Mouse (Mus musculus): ENCODE data around the gene Eif2b1.
A peak's percentile ranks its signal among the peaks of the same experiment; 100 is the strongest.
"Not testable (repeated sequence)": the region's sequence is repeated elsewhere in the genome, so short reads cannot be mapped to it uniquely, and the experiment has no call there.

Gene Eif2b1

DNA sequence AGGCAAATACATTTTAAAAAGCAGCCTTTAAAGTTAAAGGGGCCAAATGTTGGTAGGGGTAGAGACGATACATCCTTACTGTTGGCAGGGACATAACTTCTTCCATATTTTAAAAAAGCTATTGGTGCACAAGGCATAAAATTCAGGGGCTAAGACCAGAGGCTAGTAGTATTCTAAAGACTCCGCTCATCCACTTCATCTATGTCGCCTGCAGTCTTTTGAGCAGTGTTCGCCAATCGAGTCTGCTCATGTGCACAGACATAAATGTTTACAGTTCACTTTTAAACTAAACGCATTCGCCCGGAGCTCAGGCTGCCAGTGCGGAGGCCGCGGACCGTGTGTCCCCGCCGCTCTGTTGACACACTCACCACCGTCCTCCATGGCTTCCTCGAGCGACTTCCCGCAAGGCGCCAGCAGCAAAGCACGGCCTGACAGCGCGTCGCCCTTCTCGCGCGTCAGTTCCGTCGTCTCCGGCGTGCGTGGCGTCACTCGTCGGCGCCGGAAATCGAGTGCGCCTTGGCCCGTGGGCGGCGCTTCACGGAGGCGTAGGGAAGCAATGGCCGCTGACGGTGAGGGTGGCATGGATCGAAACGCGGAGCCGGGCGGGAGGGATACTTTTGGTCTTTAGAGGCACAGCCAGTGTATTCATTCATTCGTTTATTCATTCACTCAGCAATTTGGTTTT lies at the start of gene Eif2b1, which contains the start of gene Gtf2h3:
TSS of gene Eif2b1 (minus strand) at position 499 of the 685 bp plus-strand sequence.
TSS of gene Gtf2h3 (plus strand) at position 508 of the 685 bp plus-strand sequence.
- peak; percentile 91 to 98 for DNase-seq

DNA sequence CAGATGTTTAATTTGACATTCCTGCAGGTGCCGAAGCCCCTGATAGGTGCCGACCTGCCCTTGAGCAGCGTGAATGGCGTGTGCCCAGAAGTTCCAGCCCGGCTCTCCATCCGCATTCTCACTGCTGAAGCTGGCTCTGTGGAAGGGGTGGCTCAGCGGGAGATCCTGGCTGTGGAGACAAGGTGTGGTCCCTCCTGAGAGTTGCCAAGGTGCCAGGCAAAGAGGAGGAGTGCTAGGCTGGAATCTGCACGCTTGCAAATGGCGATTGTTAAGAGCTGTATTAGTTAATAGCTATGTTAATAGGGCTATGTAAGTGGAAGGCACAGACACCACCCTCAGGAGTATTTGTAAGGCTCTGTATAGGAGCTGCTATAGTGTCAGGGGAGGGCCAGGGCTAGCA lies 45.4 kb upstream of the Eif2b1 start:
- no peak for DNase-seq

DNA sequence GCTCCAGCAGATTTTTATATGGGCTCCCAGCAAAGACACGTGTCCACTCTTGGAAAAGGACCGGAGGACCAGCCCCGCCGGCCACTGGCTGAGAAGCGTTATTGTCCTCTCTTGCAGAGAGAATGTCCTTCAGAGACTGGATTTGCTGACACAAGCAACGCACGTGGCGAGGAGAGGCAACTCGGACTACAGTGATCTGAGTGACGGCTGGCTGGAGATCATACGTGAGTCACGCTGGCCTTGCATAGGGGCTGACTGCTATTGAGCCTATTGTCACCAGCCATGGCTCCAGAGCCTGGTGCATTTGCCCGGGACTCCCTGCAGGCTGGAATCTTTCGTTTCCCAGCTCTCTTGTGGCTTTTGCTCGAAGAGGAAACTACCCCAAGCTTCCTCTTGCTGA lies 44.0 kb upstream of the Eif2b1 start:
- no peak for DNase-seq

DNA sequence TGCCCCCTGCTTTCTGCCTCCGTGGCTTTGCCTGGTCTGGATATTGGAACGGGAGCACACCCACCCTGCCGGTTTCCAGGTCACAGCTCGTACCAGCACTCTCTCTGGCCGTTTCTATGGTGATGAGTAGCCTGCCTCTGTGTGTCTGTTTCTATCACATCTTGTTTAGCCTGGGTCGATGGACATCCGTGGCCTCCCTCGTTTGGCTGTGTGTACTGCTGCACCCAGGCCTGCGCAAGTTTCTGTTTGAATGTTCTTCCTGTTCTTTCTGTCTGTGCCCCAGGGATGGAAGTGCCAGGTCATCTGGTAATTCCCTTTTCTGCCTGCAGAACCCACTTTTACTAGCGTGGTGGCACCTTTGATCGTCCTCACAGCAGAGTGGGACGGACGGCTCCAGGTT lies 42.4 kb upstream of the Eif2b1 start:
- no peak for DNase-seq

DNA sequence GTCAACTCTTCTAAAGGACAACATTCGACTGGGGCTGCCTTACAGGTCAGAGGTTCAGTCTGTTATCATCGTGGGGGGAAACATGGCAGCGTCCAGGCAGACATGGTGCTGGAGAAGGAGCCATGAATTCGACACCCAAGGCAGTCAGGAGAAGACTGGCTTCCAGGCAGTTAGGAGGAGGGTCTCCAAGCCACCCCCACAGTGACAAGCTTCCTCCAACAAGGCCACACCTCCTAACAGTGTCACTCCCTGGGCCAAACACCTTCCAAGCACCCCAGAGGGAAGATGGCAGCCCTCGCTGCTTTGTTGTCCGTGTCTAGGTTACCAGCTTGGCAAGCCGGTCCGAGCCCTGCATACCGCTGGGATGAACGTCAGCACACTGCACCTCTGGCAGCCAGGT lies 39.8 kb upstream of the Eif2b1 start:
- DNase-seq, result no peak

DNA sequence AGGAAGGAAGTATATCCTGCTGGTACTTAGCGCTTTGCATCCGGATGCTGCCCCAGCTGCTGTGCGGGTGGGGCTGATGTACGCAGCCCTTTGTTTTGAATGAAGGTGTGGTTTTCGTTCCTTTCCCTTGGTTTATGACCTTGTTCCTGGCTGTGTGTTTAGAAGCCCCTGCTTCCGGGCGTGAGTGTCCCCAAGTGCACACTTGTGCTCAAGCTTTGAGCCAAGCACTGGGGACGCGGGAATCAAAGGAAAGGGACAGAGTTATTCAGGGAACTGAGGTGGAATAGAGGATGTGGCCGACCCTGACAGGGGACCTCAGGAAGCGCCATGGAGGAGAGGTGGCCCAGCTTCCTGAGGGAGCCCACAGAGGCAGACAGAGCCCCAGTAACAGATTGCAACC lies 35.8 kb upstream of the Eif2b1 start:
- DNase-seq, result no peak

DNA sequence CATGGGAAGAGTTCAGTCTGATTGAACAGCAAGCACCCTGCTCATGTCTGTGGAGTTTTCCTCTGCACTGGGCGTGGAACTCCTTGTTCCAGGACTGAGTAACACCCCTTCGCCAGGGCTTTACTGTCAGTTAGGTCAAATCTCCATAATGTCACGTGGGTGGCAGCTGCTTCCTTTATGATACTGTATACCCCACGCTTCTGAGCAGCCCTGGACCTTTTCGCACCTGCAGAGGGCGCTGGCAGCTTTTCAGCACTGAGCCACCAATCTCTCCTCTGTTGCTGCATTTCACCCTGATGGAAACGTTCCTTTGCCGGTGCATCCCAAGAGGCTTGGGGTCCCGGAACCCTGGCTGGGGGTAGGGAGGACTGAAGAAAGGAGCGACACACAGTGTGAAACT lies 32.0 kb upstream of the Eif2b1 start:
- DNase-seq, result no peak

DNA sequence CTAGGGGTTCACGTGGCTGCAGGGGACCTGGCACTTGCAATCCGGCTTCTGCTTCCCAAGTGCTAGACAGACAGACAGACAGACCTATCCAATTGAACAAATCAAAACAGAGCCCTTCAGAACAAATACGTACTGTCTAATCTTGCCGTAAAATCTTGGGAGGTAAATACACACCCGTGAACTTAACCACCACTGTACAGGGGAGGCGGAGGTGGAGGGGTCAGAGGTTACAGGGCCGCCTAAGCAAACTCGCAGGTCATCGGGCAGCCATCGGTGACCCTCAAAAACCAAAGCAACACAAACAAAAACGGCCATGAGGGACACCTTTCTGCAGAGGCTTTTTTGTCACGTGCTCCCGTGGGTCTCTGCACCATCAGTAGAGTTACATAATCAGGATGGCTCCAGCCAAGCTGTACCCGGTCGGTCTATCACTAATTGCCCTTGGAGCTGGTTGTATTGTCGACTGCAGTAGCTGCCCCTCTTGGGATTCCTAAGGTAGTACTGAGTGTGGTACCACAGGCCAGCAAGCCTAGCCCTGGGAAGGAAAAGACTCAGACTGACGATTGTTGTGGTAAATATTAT lies 26.2 kb upstream of the Eif2b1 start:
- DNase-seq, result no peak

DNA sequence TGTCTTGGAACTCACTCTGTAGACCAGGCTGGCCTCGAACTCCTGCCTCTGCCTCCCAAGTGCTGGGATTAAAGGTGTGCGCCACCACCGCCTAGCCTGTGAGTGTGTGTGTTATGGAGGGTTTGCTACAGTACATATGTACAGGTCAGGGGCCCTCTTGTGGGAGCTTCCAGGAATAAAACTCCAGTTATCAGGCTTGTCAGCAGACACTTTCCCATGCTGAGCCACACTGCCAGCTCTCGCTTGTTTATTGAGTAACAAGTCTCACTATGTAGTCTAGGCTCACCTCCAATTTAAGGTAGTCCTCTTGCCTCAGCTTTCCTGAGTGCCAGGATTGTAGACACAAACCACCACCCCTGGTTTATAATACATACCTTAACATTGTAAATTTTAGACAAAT lies 25.4 kb upstream of the Eif2b1 start:
- no peak for DNase-seq

DNA sequence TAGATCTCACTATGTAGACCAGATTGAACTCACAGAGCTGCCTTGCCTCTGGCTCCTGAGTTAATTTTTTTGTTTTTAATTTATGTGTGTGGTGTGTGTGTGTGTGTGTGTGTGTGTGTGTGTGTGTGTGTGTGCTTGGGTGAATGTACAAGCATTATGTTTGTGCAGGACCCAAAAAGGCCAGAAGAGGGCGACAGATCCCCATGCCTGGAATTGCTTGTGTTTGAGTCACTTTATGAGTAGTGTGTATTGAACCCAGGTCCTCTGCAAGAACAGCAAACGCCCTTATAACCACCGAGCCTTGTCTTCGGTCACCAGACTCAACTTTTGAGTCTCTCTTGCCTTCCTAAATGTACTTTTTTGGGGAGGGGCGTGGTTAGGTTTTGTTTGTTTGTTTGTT lies 23.4 kb upstream of the Eif2b1 start:
- DNase-seq, result peak in 1 of 2 experiments; percentile 42

DNA sequence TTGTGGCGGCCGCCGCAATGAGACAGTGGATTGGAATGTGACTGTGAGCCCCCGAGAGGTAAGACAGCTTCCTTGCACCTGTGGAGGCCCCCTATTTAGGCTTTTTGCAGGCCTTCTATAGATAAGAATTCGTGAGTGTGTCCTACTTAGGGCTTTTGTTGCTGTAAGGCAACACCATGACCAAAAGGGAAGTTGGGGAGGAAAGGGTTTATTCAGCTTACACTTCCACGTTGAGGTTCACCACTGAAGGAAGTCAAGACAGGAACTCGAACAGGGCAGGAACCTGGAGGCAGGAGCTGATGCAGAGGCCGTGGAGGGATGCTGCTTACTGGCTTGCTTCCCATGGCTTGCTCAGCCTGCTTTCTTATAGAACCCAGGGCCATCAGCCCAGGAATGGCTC lies 20.8 kb upstream of the Eif2b1 start:
- not testable (repeated sequence) for DNase-seq

DNA sequence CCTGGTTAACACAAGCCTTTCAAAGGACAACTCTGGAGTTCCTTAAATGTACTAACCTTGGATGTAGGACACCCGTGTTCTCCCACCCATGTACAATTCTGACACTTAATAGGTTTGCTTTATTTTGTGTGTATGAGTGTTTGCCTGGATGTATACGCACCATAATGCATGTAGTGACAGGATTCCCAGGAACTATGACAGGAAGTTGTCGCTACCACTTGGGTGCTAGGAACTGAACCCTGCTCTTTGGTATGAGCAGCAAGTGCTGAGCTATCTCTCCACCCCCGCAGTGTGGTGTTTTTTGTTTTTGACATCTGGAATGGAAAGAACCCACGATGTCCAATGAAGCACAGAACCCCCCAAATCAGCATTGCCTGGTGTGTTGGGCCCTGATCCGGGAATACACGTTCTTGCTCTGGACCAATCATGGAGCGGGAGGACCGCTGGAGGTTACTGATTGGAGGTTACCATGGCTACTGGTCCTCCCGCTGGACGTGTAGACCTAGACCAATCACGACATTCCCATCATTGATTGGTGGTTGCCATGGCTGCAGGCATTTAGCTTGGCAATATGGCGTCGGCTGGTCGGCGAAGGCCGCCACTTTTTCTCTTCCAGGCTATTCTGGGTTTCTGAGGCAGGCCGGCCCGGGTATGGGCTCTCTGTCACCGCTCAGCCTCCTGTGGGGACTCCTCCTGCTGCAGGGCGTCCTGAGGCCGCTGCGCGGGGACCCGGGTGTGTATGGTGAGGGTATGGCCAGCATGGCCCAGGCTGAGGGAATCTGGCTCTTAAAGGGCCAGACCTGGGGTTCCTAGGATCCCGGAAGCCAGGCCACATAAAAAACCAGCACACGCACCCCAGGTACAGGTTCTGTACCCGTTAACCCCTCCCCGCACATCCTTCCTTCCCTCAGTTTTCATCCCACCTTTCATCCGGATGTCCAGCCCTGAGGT lies 19.6 kb upstream of the Eif2b1 start:
- DNase-seq, result peak; percentile 89 to 98

DNA sequence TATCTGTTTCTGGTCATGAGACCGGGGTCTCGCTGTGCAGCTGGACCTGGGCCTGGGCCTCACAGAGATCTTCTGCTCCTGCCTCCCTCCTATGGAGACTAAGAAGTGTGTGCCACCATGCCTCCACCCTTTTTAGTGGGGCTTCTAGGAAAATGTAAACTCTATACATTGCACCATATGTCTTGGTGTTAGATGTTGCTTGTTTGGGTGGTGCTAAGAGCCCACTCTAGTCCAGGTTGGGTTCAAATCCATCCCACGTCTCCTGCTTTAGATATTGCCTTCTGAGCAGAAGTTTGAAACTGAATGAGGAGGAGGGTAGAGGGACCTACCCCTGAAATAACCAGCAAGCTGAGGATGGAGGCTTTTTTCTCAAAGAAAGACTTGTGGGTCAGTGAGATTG lies 13.8 kb upstream of the Eif2b1 start:
- DNase-seq, result no peak

DNA sequence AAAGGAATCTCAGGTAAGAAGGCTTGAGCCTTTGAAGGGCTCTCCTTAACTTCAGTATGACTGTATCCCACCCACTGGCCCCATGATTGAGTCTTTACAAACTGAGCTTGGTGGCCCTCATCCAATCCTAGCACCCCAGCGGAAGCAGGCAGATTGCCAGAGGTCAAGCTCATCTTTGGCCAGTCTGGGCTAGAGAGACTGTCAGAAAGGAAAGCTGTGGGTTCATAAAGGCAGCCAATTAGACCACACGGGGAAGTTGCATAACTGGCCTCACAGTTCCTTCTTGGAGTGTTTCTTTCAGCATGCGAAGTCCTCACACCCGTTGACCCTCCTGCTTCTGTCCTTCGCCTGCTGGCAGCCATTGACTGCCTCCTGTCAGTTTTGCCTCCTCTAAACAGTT lies 3.6 kb upstream of the Eif2b1 start:
- no peak for DNase-seq

DNA sequence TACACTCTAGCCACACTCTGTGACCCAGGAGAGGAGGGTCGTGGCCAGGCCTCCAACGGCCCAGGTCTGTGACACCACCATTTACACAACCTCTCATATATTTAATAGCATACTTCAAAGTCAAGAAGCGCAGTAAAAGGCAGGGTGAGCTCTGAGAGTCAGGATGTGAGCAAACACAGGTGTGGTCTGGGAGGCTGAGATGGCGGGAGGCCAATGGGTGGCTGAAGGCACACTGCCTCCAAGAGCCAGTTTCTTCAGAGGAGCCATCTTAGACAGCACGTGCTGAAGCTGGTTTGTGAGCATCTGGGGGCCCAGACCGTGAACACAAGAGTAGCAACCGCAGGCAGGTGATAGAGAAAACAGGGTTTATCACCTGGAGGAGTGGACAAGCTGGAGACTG lies 3.5 kb downstream of the Eif2b1 start:
- DNase-seq, result no peak

DNA sequence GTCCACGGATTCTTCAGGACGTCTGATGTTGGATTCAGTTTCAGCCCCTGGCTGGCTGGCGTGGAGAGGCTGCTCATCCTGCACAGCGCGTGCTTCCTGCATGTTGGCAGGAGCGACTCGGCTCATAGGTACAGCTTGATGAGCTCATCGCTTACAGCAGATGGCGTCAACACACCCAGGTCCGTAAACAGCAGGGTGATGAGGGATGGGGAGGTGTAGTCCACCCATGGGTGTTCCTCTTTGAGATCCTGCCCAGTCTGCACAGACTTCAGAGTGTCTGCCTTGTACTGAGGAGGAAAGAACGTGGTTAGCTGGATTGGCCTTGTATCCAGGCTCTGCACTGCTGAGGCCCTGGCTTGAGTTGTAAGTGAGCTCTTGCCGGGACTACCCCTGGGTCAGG lies 7.9 kb downstream of the Eif2b1 start:
- DNase-seq, result peak; percentile 74 to 84

DNA sequence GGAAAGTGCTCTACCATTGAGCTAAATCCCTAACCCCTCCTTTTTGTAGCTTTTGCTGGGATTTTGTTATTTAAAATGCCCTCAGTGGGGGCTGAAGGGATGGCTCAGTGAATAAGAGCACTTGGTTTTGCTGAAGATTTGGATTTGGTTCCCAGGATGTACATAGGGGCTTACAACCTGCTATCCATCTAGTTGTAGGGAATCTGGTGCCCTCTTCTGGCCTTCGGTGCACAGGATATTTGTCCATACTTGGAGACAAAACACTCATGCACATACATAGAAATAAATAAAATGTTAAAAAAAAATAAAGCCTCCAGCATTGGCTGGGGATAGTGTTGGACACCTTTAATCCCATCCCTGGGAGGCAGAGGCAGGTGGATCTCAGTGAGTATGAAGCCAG lies 23.8 kb downstream of the Eif2b1 start:
- DNase-seq, result no peak

DNA sequence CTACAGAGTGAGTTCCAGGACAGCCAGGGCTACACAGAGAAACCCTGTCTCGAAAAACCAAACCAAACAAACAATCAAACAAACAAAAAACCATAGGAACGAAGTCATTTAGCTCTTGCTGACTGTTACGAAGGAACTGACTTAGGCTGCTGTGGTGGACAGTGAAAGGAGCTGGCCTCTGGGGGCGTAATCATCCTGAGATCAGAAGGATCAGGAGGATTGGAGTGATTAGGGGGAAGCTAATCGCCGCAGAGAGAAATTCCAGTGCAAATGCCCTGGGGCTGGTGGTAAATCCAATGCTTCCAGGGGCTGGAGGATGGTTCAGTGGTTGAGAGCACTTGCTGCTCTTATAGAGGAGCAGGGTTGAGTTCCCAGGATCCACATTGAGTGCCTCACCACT lies 25.3 kb downstream of the Eif2b1 start:
- DNase-seq, result no peak

DNA sequence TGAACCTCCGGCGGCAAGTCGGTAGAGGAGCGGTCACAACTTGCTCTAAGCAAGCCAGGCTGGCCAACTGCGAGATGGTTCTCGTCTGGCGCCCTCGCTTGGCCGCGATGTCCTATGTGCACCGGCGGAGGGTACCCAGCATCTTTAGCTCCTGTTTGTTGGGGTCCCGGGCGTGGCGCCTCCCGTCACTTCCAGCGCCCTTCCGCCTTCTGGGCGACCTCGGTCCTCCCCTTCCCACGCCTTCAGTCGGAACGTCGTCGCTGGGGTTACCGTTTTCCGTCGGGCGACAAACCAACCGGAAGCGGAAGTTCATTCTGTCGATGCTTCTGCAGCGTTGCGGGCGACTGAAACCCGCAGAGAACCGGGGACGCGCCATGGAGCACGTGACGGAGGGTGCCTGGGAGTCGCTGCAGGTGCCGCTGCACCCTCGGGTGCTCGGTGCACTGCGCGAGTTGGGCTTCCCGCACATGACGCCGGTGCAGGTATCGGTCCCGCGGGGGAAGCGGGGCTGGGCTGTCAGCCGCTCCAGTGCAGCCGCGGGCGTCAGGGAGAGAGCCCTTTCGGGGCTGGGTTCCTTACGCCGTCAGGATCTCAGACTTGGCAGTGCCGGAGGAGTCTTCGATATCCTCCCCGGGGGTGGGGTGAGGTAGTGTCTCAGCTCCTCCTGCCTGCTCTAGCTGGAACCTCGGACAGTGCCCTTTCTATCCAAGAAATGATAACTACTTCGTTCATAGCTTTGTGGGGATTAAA lies 26.2 kb downstream of the Eif2b1 start, which contains the start of gene Ddx55:
TSS of gene Ddx55 (plus strand) at position 307 of the 750 bp plus-strand sequence.
- peak; percentile 86 to 89 for DNase-seq

DNA sequence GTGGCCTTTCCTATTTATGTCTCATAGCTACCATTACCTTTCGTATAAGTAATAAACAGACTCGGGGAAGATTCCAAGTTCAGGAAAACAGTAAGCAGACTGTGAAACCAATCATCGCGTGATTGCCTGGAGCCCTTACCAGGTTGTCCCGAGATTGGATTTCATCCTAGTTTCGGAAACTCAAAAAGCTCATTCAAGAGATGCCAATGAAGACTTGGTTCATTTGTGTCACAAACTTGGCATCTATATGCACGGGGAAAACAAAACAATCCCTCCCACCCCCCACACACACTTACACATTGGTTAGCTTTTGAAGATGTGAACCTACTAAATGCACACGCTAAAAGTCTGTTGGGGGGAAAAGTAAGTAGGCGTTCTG lies 26.8 kb downstream of the Eif2b1 start:
- DNase-seq, result no peak

DNA sequence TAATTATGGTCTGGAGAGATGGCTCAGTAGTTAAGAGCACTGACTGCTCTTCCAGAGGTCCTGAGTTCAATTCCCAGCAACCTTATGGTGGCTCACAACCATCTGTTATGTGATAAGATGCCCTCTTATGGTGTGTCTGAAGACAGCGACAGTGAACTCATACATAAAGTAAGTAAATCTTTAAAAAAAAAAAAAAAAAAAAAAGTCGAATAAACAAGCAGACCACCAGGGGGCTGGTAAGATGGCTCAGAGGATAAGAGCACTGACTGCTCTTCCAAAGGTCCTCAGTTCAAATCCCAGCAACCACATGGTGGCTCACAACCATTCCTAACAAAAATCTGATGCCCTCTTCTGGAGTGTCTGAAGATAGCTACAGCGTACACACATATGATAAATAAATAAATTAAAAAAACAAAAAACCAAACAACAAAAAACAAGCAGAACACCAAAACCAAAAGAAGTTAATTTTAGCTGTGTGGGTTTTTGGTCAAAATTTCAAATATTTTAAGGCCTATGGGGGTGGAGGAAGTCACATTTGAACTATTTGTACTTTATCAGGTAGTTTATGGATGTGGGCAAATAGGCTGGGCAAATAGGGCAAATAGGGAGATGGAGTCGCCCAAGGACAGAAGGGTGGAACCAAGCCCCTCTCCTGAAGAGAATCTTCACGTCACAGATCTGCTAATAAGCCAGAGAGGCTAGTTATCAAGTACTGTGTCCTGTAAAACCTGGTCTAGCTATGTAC lies 27.4 kb downstream of the Eif2b1 start:
- not testable (repeated sequence) for DNase-seq

DNA sequence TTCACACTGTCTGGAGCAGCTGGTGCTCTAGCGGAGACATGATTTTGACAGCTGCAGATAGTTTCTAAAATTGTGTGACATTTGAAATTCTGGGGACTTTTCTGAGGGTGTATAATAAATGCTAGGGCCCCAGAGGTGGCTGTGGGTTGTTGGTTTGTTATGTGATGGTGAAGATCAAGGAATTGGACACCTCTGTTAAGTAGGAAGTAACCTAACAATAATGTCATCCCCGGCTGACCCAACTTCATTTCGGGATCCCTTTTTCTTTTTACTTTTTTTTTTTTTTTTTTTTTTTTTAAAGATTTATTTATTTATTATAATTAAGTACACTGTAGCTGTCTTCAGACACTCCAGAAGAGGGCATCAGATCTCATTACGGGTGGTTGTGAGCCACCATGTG lies 28.2 kb downstream of the Eif2b1 start:
- not testable (repeated sequence) for DNase-seq
